In the genomic region with DNA sequence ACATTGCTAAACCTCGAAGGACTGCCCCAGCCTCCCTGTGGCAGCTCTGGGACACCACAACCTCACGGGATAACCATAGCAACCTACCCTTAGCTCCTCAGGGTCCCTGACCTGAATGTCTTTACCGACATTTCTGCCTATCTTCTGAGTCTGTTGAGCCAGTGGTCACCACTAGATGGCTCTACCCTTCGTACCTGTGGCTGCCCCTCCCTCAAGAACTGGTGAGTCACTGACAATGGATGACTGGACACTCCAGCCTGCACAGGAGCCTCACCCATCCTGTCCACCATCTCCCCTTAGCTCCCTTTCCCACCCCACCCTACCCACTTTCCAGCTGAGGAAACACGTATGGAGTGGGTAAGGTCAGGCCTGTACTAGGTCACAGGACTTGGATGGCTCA, we compare ENCODE assay signal across 10 mouse cellular contexts. TPM values are rescaled to one million over a fixed set of nuclear protein-coding genes. Genes with fewer than 3 reads are reported as not detected.
DNase-seq lines count a peak whose midpoint lies in the region; ATAC-seq and TF ChIP-seq lines count a peak whose summit lies in the region.
"Had no signal": no experiment of that assay in that cellular context is flagged by ENCODE, and none has a peak within 500 bp of the region (broad histone marks: within the 10 kb centered on the region; RNA-seq: fewer than 3 reads in every experiment).

No protein-coding gene starts in this region.

- no peak for TF ChIP-seq EP300 in liver, embryonic 14.5 days (IDR thresholded peaks at IDR 0.05; ENCODE audit: low read depth)

- 15% methylated on average over 5 of the region's 5 CpGs for WGBS in liver, embryonic 14.5 days (ENCODE audit: insufficient replicate concordance)
- WGBS in liver, embryonic 11.5 days: 18% methylated on average over 5 of the region's 5 CpGs
- WGBS in hindbrain, embryonic 14.5 days: 31% methylated on average over 5 of the region's 5 CpGs

- H3K36me3 ChIP-seq in liver, embryonic 14.5 days (replicated peaks; ENCODE audit: control insufficient read depth, insufficient read depth, low read depth): no peaks in the 10 kb centered on the region
- H3K36me3 ChIP-seq in liver, embryonic 11.5 days (ENCODE audit: control insufficient read depth, insufficient read depth, low read length): no peaks in the 10 kb centered on the region
- no peaks in the 10 kb centered on the region for H3K36me3 ChIP-seq in hindbrain, embryonic 14.5 days (replicated peaks; ENCODE audit: control insufficient read depth, insufficient read depth)

- peak; percentile 36 for DNase-seq in embryo, embryonic 10.5 days (ENCODE audit: low spot score)
- DNase-seq in embryo, embryonic 11 days: no peak
- DNase-seq in liver, embryonic 14.5 days (ENCODE audit: low read depth in 3 of 3, low spot score in 3 of 3): no peak
- DNase-seq in liver, embryonic 11.5 days (ENCODE audit: low spot score): no peak
- peak; percentile 42 for DNase-seq in ES-CJ7 (ENCODE audit: low read depth, low spot score)
- DNase-seq in hindbrain, embryonic 14.5 days (ENCODE audit: low spot score): no peak
- no peak for DNase-seq in testis, postnatal 14 days (ENCODE audit: low spot score)
- DNase-seq in right cerebral cortex, postnatal 4 days: no peak
- DNase-seq: right cerebral cortex, adult 18-20 months had no signal

- no peak overlapping the region for H3K4me3 ChIP-seq in liver, embryonic 14.5 days (ENCODE audit: insufficient read depth in 1 of 2, low read depth in 2 of 2, low read length in 2 of 2)
- no peak overlapping the region for H3K4me3 ChIP-seq in liver, embryonic 11.5 days (ENCODE audit: low read depth, low read length)
- H3K4me3 ChIP-seq in hindbrain, embryonic 14.5 days (replicated peaks; ENCODE audit: low read length): no peak overlapping the region

- H3K4me2 ChIP-seq in liver, embryonic 14.5 days (ENCODE audit: low read depth): no peak overlapping the region
- H3K4me2 ChIP-seq in liver, embryonic 11.5 days: no peak overlapping the region
- no peak overlapping the region for H3K4me2 ChIP-seq in hindbrain, embryonic 14.5 days (replicated peaks)

- no peaks in the 10 kb centered on the region for H3K27me3 ChIP-seq in liver, embryonic 14.5 days (ENCODE audit: control insufficient read depth, insufficient read depth, low read length)
- H3K27me3 ChIP-seq in liver, embryonic 11.5 days (replicated peaks; ENCODE audit: control insufficient read depth, insufficient read depth, low read length): peaks cover 18% of the 10 kb centered on the region; the same call in 1 of the 2 replicates
- H3K27me3 ChIP-seq in hindbrain, embryonic 14.5 days (ENCODE audit: control insufficient read depth, insufficient read depth, low read length): no peaks in the 10 kb centered on the region

- H3K4me1 ChIP-seq in liver, embryonic 14.5 days (replicated peaks; ENCODE audit: control insufficient read depth in 2 of 2, insufficient read depth in 2 of 2, low read length in 1 of 2): no peaks in the 10 kb centered on the region
- H3K4me1 ChIP-seq in liver, embryonic 11.5 days (replicated peaks; ENCODE audit: control insufficient read depth, insufficient read depth, low read length): no peaks in the 10 kb centered on the region
- no peaks in the 10 kb centered on the region for H3K4me1 ChIP-seq in hindbrain, embryonic 14.5 days (replicated peaks; ENCODE audit: control insufficient read depth, insufficient read depth, low read length)

- no peak overlapping the region for H3K9ac ChIP-seq in liver, embryonic 14.5 days (replicated peaks)
- no peak overlapping the region for H3K9ac ChIP-seq in liver, embryonic 11.5 days (ENCODE audit: low read depth, low read length)
- no peak overlapping the region for H3K9ac ChIP-seq in hindbrain, embryonic 14.5 days

- TF ChIP-seq CTCF in liver, embryonic 14.5 days (IDR thresholded peaks at IDR 0.05; ENCODE audit: low read depth): peak; percentile 48

- no peak overlapping the region for H3K27ac ChIP-seq in liver, embryonic 14.5 days
- no peak overlapping the region for H3K27ac ChIP-seq in liver, embryonic 11.5 days (ENCODE audit: low read depth, low read length)
- H3K27ac ChIP-seq in hindbrain, embryonic 14.5 days: no peak overlapping the region
- H3K27ac ChIP-seq: macrophage had no signal

- no peak for ATAC-seq in liver, embryonic 14.5 days (ENCODE audit: insufficient read depth)
- ATAC-seq in liver, embryonic 11.5 days (replicated peaks; ENCODE audit: low FRiP score): no peak
- peak; percentile 12; the same call in 1 of the 2 replicates for ATAC-seq in hindbrain, embryonic 14.5 days (ENCODE audit: low FRiP score)

- no peaks in the 10 kb centered on the region for H3K9me3 ChIP-seq in liver, embryonic 14.5 days (ENCODE audit: control insufficient read depth, low read length)
- H3K9me3 ChIP-seq in liver, embryonic 11.5 days (ENCODE audit: control insufficient read depth, low read length): no peaks in the 10 kb centered on the region
- no peaks in the 10 kb centered on the region for H3K9me3 ChIP-seq in hindbrain, embryonic 14.5 days (ENCODE audit: control insufficient read depth, low read length)

RNA-seq across cellular contexts. Expression of gene Begain, which starts 23.5 kb away (rescaled TPM):
- 1.4 and 1.5 TPM in 2 replicates for polyA plus RNA-seq in liver, embryonic 14.5 days (2012; rRNA removed)
- 0.73 and 0.88 TPM in 2 replicates for polyA plus RNA-seq in liver, embryonic 14.5 days (2014; fragmentation: Nextera tagmentation; extraction: Ambion mirVana)
- 2.2 and 3.2 TPM in 2 replicates for polyA plus RNA-seq in liver, embryonic 11.5 days (2014; fragmentation: Nextera tagmentation; extraction: Ambion mirVana)
- polyA plus RNA-seq in hindbrain, embryonic 14.5 days (2014; fragmentation: Nextera tagmentation; extraction: Ambion mirVana): 38.1 and 44.4 TPM in 2 replicates
- polyA plus RNA-seq: macrophage had no signal

Comparison
In these comparisons a context has a peak if more than half of its experiments do, and no peak if none do; other contexts are left out.
1. DNase-seq: peak in embryo, embryonic 10.5 days (single experiment) and ES-CJ7 (single experiment); none in embryo, embryonic 11 days (single experiment), liver, embryonic 14.5 days (0 of 3), liver, embryonic 11.5 days (single experiment), hindbrain, embryonic 14.5 days (single experiment), testis, postnatal 14 days (single experiment) and right cerebral cortex, postnatal 4 days (single experiment).